Mouse (Mus musculus) embryonic facial prominence, embryonic 12.5 days (tissue): ENCODE results near the gene Fbxl7. TPM values are rescaled to one million over a fixed set of nuclear protein-coding genes. Genes with fewer than 3 reads are reported as not detected.

Experiments
- ATAC-seq: fragments of 200-750 bp; cut with Nextera tagmentation; 2 replicates; pipeline ENCODE4 v1.8.0; 2017; ENCODE audit not compliant: insufficient number of reproducible peaks, insufficient read depth, low FRiP score, low TSS enrichment
- H3K27ac ChIP-seq: fragments of 300-500 bp; sonication (generic); 2 replicates; pipeline ENCODE4 v1.5.1; 2016; ENCODE audit warnings: mild to moderate bottlenecking
- H3K27me3 ChIP-seq: fragments of 300-500 bp; sonication (generic); 2 replicates; pipeline ENCODE4 v1.6.1; 2016; ENCODE audit warnings: mild to moderate bottlenecking, moderate library complexity
- H3K36me3 ChIP-seq: fragments of 300-500 bp; sonication (generic); 2 replicates; pipeline ENCODE4 v1.6.1; 2016; ENCODE audit warnings: mild to moderate bottlenecking
- H3K4me1 ChIP-seq: fragments of 300-500 bp; sonication (generic); 2 replicates; pipeline ENCODE4 v1.6.1; 2016
- H3K4me2 ChIP-seq: fragments of 300-500 bp; sonication (generic); replicated peaks from 2 replicates; pipeline ENCODE4 v1.6.1; 2016; ENCODE audit warnings: mild to moderate bottlenecking, moderate library complexity
- H3K4me3 ChIP-seq: fragments of 300-500 bp; sonication (generic); 2 replicates; pipeline ENCODE4 v1.5.1; 2016; ENCODE audit warnings: mild to moderate bottlenecking
- H3K9ac ChIP-seq: fragments of 300-500 bp; sonication (generic); 2 replicates; pipeline ENCODE4 v1.6.1; 2016; ENCODE audit warnings: mild to moderate bottlenecking, moderate library complexity
- H3K9me3 ChIP-seq: fragments of 300-500 bp; sonication (generic); 2 replicates; pipeline ENCODE4 v1.6.1; 2016; ENCODE audit warnings: mild to moderate bottlenecking, moderate library complexity
- WGBS: fragments of 180-500 bp; shearing (Covaris S2); methylation state at CpG from one replicate; pipeline ENCODE4 v1.1.7; 2016; 5-methylcytosine and 5-hydroxymethylcytosine counted together
- polyA plus RNA-seq: library from polyadenylated mRNA; unstranded; fragments of >200 nt; fragmentation: Nextera tagmentation; extraction: Ambion mirVana; gene quantifications from 2 replicates; pipeline ENCODE4 v1.2.1, GENCODE M21; 2016

Fbxl7 gene
- polyA plus RNA-seq, 1 experiment from 2014 or later, result 45.5 TPM

DNA sequence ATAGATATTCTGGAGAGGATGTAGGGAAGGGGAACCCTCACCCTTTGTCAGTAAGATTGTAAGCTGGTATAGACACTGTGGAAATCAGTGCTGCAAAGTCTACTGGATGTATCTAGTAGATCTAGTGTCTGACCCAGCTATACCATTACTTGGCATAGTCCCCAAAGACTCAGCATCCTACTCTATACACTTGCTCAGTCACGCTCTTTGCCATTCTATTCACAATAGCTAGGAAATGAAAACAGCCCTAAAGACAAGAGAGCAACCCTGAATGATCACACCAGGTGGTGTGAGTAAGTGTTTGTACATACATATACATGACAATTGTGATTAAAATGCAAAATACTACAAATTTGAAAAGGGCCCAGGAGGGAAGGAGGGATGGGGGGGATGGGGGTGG, 23.1 kb downstream of the Fbxl7 start:
- Histone ChIP-seq H3K4me3 (no peak overlapping the region), H3K9me3 (no peaks in the 10 kb centered on the region), H3K27ac (no peak overlapping the region), H3K36me3 (no peaks in the 10 kb centered on the region), H3K4me2 (no peak overlapping the region), H3K4me1 (peaks cover 28% of the 10 kb centered on the region), H3K9ac (no peak overlapping the region), H3K27me3 (no peaks in the 10 kb centered on the region)
- WGBS, result 100% methylated on average over 1 of the region's 1 CpGs
- ATAC-seq, result no peak

DNA sequence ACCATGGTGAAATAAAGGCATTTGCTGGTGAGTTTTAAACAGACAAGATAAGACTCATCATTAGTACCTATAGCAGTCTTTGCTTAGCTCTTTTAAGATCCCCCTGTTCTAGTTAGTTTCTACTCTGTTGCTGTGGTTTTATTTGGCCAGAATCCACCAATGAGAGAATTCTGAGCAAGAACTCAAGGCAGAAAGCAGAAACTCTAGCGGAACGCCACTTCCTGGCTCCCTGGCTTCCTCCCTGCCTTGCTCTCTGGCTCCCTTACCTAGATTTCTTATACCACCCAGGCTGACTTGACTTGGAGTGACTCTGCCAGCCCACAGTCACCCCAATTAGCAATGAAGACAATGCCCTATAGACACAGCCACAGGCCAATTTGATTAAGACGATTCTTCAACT, 26.2 kb downstream of the Fbxl7 start:
- WGBS, result 60% methylated on average over 3 of the region's 3 CpGs
- Histone ChIP-seq H3K36me3 (no peaks in the 10 kb centered on the region), H3K9me3 (no peaks in the 10 kb centered on the region), H3K4me2 (no peak overlapping the region), H3K27ac (no peak overlapping the region), H3K4me3 (no peak overlapping the region), H3K4me1 (peaks cover 11% of the 10 kb centered on the region; the same call in 1 of the 2 replicates), H3K27me3 (no peaks in the 10 kb centered on the region), H3K9ac (no peak overlapping the region)
- ATAC-seq, result no peak

DNA sequence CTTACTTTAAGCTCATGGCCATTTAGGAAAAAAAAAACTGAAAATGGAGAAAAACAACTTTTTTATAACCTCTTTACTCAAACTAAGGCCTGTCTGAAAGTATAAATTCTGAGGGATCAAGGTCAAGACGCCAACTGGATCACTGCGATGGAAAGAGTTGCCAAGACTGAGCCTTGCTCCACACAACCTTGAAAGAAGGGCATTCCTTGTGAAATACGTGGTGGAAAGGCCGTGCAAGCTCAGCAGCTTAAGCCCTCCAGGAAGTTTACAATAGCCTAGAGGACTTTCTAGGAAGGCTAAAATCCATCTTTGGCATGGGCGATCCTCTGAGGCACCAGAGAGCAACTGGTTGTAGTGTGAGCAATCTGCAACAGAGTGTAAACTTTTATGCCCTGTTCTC, 27.9 kb downstream of the Fbxl7 start:
- Histone ChIP-seq H3K27ac (0 out of 2 replicates have a peak overlapping the region, but pooled peaks have one; percentile 30), H3K9me3 (no peaks in the 10 kb centered on the region), H3K4me2 (no peak overlapping the region), H3K36me3 (no peaks in the 10 kb centered on the region), H3K27me3 (no peaks in the 10 kb centered on the region), H3K4me1 (peaks cover 11% of the 10 kb centered on the region; the same call in 1 of the 2 replicates), H3K9ac (no peak overlapping the region), H3K4me3 (no peak overlapping the region)
- ATAC-seq, result no peak
- 81% methylated on average over 5 of the region's 5 CpGs for WGBS

DNA sequence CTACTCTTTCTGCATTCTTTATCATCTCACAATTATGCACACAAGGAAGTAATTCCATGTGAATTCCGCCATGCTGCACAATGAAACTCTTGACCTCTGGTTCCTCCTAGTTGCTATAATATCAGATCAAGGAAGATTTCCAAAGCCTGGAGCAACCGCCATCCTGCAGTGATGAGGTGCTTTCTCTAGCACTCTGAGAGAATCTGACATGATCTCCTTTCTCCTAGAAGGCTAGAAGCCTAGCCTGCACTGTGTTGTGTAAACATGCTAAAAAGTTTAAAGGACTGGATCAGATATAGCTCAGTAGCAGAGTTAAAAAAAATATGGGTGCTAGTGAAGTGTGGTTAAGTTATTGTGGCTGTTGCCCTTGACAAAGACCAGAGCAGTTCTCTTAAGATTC, 33.2 kb downstream of the Fbxl7 start:
- no peak overlapping the region for H3K4me3 ChIP-seq
- H3K27me3 ChIP-seq, result no peaks in the 10 kb centered on the region
- 56% methylated on average over 2 of the region's 2 CpGs for WGBS
- H3K9ac ChIP-seq, result no peak overlapping the region
- ATAC-seq, result no peak
- no peaks in the 10 kb centered on the region for H3K9me3 ChIP-seq
- no peaks in the 10 kb centered on the region for H3K36me3 ChIP-seq
- H3K27ac ChIP-seq, result no peak overlapping the region
- no peak overlapping the region for H3K4me2 ChIP-seq
- H3K4me1 ChIP-seq, result peaks cover 10% of the 10 kb centered on the region; the same call in 1 of the 2 replicates

DNA sequence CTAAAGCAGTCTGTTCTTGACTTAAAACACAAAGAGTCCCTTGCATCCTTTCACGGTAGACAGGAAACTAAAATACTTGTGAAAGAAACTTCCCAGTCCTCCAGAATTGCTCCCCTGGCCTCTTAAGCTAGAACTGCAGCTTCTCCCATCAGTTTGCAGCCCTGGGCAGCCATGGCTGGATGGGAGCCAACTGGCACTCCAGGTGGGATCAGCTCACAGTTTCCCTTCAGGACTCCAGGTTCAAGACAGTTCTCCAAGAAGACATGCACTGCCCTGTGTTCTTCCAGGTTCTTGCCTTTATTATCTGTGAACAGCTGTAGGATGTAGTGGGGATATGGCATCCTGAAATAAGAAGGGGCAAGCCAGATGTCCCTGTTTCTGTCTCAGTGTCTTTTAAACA, 45.8 kb downstream of the Fbxl7 start:
- H3K9me3 ChIP-seq, result no peaks in the 10 kb centered on the region
- no peak overlapping the region for H3K27ac ChIP-seq
- H3K27me3 ChIP-seq, result no peaks in the 10 kb centered on the region
- ATAC-seq, result no peak
- H3K4me3 ChIP-seq, result no peak overlapping the region
- H3K4me2 ChIP-seq, result no peak overlapping the region
- no peak overlapping the region for H3K9ac ChIP-seq
- no peaks in the 10 kb centered on the region for H3K36me3 ChIP-seq
- H3K4me1 ChIP-seq, result 0 out of 2 replicates have a peak, but pooled peaks cover 3% of the 10 kb centered on the region
- WGBS, result 67% methylated on average over 1 of the region's 1 CpGs

DNA sequence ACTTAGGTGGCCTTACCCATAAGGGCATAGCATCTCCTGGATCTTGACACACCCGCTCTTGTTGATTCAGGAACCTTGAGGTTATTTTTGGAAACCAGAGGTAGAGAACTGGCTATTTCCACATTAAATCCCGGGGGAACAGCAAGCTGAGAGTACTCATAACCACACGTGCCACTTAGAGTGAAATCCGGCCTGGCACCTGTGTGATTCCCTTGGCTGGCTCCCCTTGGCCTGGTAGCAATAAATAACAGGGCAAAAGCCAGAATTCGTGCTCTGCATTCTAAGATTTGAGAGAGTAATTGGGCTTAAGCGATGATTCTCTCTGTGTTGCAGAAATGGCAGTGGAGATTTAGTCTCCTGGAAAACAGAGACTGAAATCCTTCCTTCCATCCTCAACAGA, 53.2 kb downstream of the Fbxl7 start:
- H3K9me3 ChIP-seq, result no peaks in the 10 kb centered on the region
- H3K27ac ChIP-seq, result no peak overlapping the region
- H3K4me1 ChIP-seq, result peaks cover 3% of the 10 kb centered on the region; the same call in 1 of the 2 replicates
- no peaks in the 10 kb centered on the region for H3K36me3 ChIP-seq
- no peak overlapping the region for H3K4me2 ChIP-seq
- no peak for ATAC-seq
- no peak overlapping the region for H3K4me3 ChIP-seq
- H3K27me3 ChIP-seq, result no peaks in the 10 kb centered on the region
- no peak overlapping the region for H3K9ac ChIP-seq
- 83% methylated on average over 6 of the region's 6 CpGs for WGBS

DNA sequence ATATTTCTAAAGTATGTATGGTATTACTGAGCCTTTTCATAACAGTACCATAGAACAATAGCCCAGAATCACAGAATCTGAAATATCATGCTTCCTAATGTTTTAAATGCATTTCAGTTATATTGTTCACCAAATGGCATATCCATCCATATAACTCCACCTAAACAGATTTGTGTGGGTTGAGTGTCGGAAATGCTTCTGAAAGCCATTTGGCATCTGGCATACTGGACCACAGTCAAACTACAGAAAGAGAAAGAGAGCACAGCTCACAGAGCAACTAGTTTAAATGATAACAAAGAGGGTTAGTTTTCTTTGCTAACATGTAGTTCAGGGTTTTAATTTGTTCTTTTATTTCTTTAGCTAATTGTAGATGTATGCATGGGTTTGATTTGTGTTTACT, 57.0 kb downstream of the Fbxl7 start:
- WGBS, result 95% methylated on average over 1 of the region's 1 CpGs
- ATAC-seq, result no peak
- H3K4me1 ChIP-seq, result peaks cover 3% of the 10 kb centered on the region; the same call in 1 of the 2 replicates
- no peak overlapping the region for H3K4me2 ChIP-seq
- H3K27me3 ChIP-seq, result no peaks in the 10 kb centered on the region
- H3K27ac ChIP-seq, result no peak overlapping the region
- H3K9ac ChIP-seq, result no peak overlapping the region
- no peak overlapping the region for H3K4me3 ChIP-seq
- no peaks in the 10 kb centered on the region for H3K36me3 ChIP-seq
- H3K9me3 ChIP-seq, result no peaks in the 10 kb centered on the region

DNA sequence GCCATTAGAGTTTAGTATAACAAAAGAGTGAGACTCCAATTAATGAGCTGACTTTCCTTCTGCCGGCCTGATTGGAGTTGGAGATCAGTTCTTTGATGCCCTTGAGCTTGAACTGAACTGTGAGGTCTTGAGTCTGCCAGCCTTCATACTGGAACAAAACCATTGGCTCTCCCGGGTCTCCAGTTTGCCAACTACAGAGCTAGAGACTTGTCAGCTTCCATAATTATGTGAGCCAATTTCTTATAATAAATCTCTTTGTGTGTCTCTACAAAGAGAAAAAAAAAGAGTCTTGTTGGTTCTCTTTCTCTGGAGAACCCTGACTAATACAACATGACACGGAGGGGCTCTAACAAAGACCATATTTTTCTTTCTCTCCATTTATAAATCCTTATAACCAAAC, 58.2 kb downstream of the Fbxl7 start:
- Histone ChIP-seq H3K27me3 (no peaks in the 10 kb centered on the region), H3K36me3 (no peaks in the 10 kb centered on the region), H3K4me2 (no peak overlapping the region), H3K9me3 (no peaks in the 10 kb centered on the region), H3K4me1 (peaks cover 2% of the 10 kb centered on the region; the same call in 1 of the 2 replicates), H3K4me3 (no peak overlapping the region), H3K9ac (no peak overlapping the region), H3K27ac (no peak overlapping the region)
- 76% methylated on average over 3 of the region's 3 CpGs for WGBS
- ATAC-seq, result no peak

DNA sequence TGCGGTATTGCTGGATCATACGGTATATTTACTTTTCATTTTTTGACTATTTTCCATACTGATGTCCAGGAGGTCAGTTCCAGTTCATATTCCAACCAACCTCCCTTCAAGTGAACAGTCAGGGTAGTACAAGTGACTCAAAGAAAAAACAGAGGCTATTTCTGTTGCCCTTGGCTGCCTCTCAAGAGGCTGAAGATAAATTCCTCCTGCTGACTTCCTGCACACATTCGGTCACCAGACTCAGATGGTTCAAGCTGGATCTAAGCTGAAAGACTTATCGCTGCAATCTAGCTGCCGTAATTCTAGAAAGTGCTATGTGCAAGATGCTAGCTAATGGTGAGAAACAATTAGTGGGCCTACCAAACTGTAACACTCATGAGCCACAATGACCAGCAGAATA, 61.0 kb downstream of the Fbxl7 start:
- no peak for ATAC-seq
- Histone ChIP-seq H3K27me3 (no peaks in the 10 kb centered on the region), H3K4me3 (no peak overlapping the region), H3K4me2 (no peak overlapping the region), H3K4me1 (peaks cover 4% of the 10 kb centered on the region; the same call in 1 of the 2 replicates), H3K27ac (no peak overlapping the region), H3K36me3 (no peaks in the 10 kb centered on the region), H3K9me3 (no peaks in the 10 kb centered on the region), H3K9ac (no peak overlapping the region)
- WGBS, result 90% methylated on average over 5 of the region's 5 CpGs

DNA sequence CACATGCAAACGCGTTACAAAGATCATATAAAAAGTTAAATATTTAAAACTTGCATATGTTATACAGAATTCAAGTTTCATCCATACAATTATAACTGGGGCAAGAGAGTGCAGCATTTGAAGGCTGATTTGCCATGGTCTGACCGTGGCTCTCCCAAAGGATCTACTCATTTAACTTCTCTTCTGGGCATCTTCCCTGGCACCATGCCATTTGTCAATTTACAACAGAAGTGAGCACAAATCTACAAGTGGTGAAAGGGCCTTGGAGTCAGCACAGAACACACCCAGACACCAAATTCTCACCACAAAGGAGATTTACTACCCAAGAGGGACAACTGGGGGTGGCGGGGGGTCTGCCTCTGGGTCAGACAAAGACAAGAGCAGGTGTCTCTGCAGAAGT, 64.2 kb downstream of the Fbxl7 start:
- Histone ChIP-seq H3K4me2 (no peak overlapping the region), H3K9ac (no peak overlapping the region), H3K9me3 (no peaks in the 10 kb centered on the region), H3K27me3 (no peaks in the 10 kb centered on the region), H3K4me3 (no peak overlapping the region), H3K36me3 (no peaks in the 10 kb centered on the region), H3K4me1 (peaks cover 4% of the 10 kb centered on the region; the same call in 1 of the 2 replicates), H3K27ac (no peak overlapping the region)
- 89% methylated on average over 4 of the region's 4 CpGs for WGBS
- ATAC-seq, result no peak

DNA sequence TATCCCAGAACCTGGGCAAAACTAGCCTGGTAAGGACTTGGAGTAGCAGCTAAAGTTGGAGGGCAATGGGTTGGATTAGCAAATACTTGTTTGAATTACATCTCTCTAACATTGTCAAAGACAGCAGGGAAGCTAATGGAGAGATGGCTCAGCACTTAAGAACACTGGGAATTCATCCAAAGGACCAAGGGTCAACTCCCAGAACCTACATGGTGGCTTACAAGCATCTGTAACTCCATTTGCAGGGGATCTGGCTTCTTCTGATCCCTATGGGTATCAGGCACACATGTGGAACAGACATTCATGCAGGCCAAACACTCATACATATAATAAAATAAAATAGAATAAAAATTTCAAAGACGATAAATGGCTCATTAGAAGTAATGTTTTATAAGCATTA, 78.4 kb downstream of the Fbxl7 start:
- no peak overlapping the region for H3K4me2 ChIP-seq
- no peaks in the 10 kb centered on the region for H3K36me3 ChIP-seq
- no peaks in the 10 kb centered on the region for H3K9me3 ChIP-seq
- no peaks in the 10 kb centered on the region for H3K27me3 ChIP-seq
- H3K4me3 ChIP-seq, result no peak overlapping the region
- no peak overlapping the region for H3K9ac ChIP-seq
- 97% methylated on average over 1 of the region's 1 CpGs for WGBS
- no peak overlapping the region for H3K27ac ChIP-seq
- ATAC-seq, result no peak
- H3K4me1 ChIP-seq, result no peaks in the 10 kb centered on the region

DNA sequence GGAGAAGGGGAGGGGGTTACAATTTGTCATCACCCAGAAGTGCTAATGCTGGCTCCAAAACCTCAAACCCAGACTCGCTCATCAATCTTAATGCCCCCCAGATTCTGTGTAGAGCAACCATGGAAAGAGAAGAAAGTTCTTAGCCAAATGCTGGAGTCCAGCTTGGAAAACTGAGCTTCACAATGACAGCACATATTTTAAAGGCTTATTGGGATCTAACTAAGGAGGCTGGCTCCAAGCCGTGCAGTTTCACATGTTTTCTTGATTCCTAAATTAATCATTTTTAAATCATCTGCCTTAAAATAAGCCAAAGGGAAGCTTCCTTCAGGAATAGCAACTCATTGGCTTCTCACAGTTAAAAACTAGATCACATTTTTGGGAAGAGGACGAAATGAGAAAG, 82.5 kb downstream of the Fbxl7 start:
- Histone ChIP-seq H3K27me3 (no peaks in the 10 kb centered on the region), H3K9ac (no peak overlapping the region), H3K27ac (no peak overlapping the region), H3K4me1 (no peaks in the 10 kb centered on the region), H3K4me3 (no peak overlapping the region), H3K9me3 (no peaks in the 10 kb centered on the region), H3K36me3 (no peaks in the 10 kb centered on the region), H3K4me2 (no peak overlapping the region)
- ATAC-seq, result no peak
- WGBS, result 78% methylated on average over 3 of the region's 3 CpGs

DNA sequence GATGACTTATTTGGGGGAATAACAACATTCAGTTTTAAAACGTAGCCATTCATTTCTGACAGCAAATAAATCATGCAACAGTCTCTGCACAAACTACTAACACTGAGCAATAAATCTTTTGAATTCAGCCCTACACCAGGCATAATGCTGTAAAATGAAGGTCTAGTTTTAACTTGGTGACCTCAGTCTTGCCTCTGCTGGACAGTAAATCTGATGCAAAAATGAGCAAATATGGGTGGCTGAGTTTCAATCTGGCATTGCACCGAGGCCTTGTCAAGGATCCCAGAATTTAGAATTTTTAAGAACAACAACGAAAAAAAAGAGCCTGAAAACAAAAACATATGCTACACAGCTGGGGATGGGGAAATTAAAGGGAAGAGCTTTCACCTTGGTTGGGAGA, 85.8 kb downstream of the Fbxl7 start:
- Histone ChIP-seq H3K27me3 (no peaks in the 10 kb centered on the region), H3K4me1 (no peaks in the 10 kb centered on the region), H3K4me2 (no peak overlapping the region), H3K27ac (no peak overlapping the region), H3K4me3 (no peak overlapping the region), H3K9me3 (no peaks in the 10 kb centered on the region), H3K9ac (no peak overlapping the region), H3K36me3 (no peaks in the 10 kb centered on the region)
- WGBS, result 84% methylated on average over 3 of the region's 3 CpGs
- no peak for ATAC-seq
